In the genomic region with DNA sequence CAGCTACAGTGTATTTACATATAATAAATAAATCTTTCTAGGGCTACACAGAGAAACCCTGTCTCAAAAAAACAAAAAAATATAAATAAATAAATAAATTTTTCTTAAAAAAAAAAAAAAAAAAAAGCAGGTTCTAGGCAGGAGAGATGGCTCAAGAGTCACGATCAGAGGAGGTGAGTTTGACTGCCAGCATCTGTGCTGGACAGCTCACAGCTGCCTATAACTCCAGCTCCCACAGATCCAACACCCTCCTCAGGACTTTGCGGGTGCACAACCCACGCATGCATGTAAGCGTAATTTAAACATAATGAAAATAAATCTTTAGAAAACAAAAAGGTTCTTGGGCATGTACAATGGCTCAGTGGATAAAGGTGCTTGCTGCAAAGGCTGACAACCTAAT, we compare ENCODE assay signal across 13 mouse cellular contexts.
"Had no signal": no experiment of that assay in that cellular context is flagged by ENCODE, and none has a peak within 500 bp of the region (broad histone marks: within the 10 kb centered on the region; RNA-seq: fewer than 3 reads in every experiment).

No protein-coding gene starts in this region.

- H3K27me3 ChIP-seq: hindbrain, embryonic 15.5 days; liver, embryonic 15.5 days; megakaryocyte, embryonic 14.5 days; midbrain, embryonic 15.5 days; neural tube, embryonic 13.5 days had no signal

- H3K4me1 ChIP-seq: hindbrain, embryonic 15.5 days; liver, embryonic 15.5 days; midbrain, embryonic 15.5 days; neural tube, embryonic 13.5 days had no signal

- DNase-seq: kidney, adult 9 months; kidney, postnatal 14 days; right cerebral cortex, postnatal 14 days; thymus, postnatal 36 days had no signal

- ATAC-seq: intestine, embryonic 16.5 days; midbrain, embryonic 15.5 days had no signal

- H3K36me3 ChIP-seq: hindbrain, embryonic 15.5 days; liver, embryonic 15.5 days; midbrain, embryonic 15.5 days; neural tube, embryonic 13.5 days had no signal

- H3K27ac ChIP-seq: hindbrain, embryonic 15.5 days; left cerebral cortex, adult 2 months; liver, embryonic 15.5 days; midbrain, embryonic 15.5 days; neural tube, embryonic 13.5 days had no signal

- H3K9me3 ChIP-seq: hindbrain, embryonic 15.5 days; liver, embryonic 15.5 days; megakaryocyte, embryonic 14.5 days; midbrain, embryonic 15.5 days; neural tube, embryonic 13.5 days had no signal

- H3K4me2 ChIP-seq: hindbrain, embryonic 15.5 days; liver, embryonic 11.5 days; liver, embryonic 15.5 days; midbrain, embryonic 11.5 days; midbrain, embryonic 15.5 days; neural tube, embryonic 13.5 days had no signal

- H3K9ac ChIP-seq: hindbrain, embryonic 15.5 days; liver, embryonic 15.5 days; midbrain, embryonic 15.5 days; neural tube, embryonic 13.5 days had no signal

- H3K4me3 ChIP-seq: hindbrain, embryonic 15.5 days; left cerebral cortex, adult 2 months; liver, embryonic 15.5 days; megakaryocyte, embryonic 14.5 days; midbrain, embryonic 15.5 days; neural tube, embryonic 13.5 days had no signal
